Mouse (Mus musculus): ENCODE data around the gene AC141477.1. TPM values are rescaled to one million over a fixed set of nuclear protein-coding genes. Genes with fewer than 3 reads are reported as not detected.

The AC141477.1 gene
- polyA plus RNA-seq, 1 experiment from 2014 or later, result not detected

GRCm38 (mm10) chr10:76439107-76439890 lies 945 bp downstream of the AC141477.1 start:
- no peak for ATAC-seq (replicated peaks; ENCODE audit: low FRiP score)
- 92% methylated on average over 9 of the region's 9 CpGs for WGBS
- H3K4me1 ChIP-seq (replicated peaks; ENCODE audit: control insufficient read depth, insufficient read depth, low read length), result peaks cover 15% of the 10 kb centered on the region
- H3K36me3 ChIP-seq (ENCODE audit: control insufficient read depth, insufficient read depth, low read length), result peaks cover 38% of the 10 kb centered on the region
- H3K4me2 ChIP-seq, result no peak overlapping the region
- no peak overlapping the region for H3K9ac ChIP-seq (ENCODE audit: low read depth, low read length)
- no peak overlapping the region for H3K27ac ChIP-seq (ENCODE audit: low read depth, low read length)
- H3K27me3 ChIP-seq (replicated peaks; ENCODE audit: control insufficient read depth, insufficient read depth, low read length), result no peaks in the 10 kb centered on the region
- no peaks in the 10 kb centered on the region for H3K9me3 ChIP-seq (ENCODE audit: control insufficient read depth, low read length)
- H3K4me3 ChIP-seq (ENCODE audit: low read depth, low read length), result no peak overlapping the region
- DNase-seq (ENCODE audit: low spot score), result no peak

- Histone ChIP-seq H3K4me1 (replicated peaks; ENCODE audit: control insufficient read depth, insufficient read depth, low read length) (no peaks in the 10 kb centered on the region), H3K4me3 (ENCODE audit: low read depth, low read length) (no peak overlapping the region), H3K27me3 (replicated peaks; ENCODE audit: control insufficient read depth, insufficient read depth, low read length) (no peaks in the 10 kb centered on the region), H3K9ac (ENCODE audit: low read depth, low read length) (no peak overlapping the region), H3K27ac (ENCODE audit: low read depth, low read length) (no peak overlapping the region), H3K4me2 (no peak overlapping the region), H3K9me3 (ENCODE audit: control insufficient read depth, low read length) (no peaks in the 10 kb centered on the region), H3K36me3 (ENCODE audit: control insufficient read depth, insufficient read depth, low read length) (peaks cover 76% of the 10 kb centered on the region)
- ATAC-seq (replicated peaks; ENCODE audit: low FRiP score) (no peak), DNase-seq (ENCODE audit: low spot score) (no peak)
- WGBS, result 92% methylated on average over 11 of the region's 11 CpGs
Observed at GRCm38 (mm10) chr10:76433925-76434324, 6.3 kb downstream of the AC141477.1 start.

- no peak overlapping the region for H3K9ac ChIP-seq (ENCODE audit: low read depth, low read length)
- no peaks in the 10 kb centered on the region for H3K27me3 ChIP-seq (replicated peaks; ENCODE audit: control insufficient read depth, insufficient read depth, low read length)
- no peak overlapping the region for H3K4me2 ChIP-seq
- no peak overlapping the region for H3K27ac ChIP-seq (ENCODE audit: low read depth, low read length)
- H3K36me3 ChIP-seq (ENCODE audit: control insufficient read depth, insufficient read depth, low read length), result peaks cover 61% of the 10 kb centered on the region
- H3K9me3 ChIP-seq (ENCODE audit: control insufficient read depth, low read length), result no peaks in the 10 kb centered on the region
- no peaks in the 10 kb centered on the region for H3K4me1 ChIP-seq (replicated peaks; ENCODE audit: control insufficient read depth, insufficient read depth, low read length)
- 93% methylated on average over 7 of the region's 7 CpGs for WGBS
- no peak overlapping the region for H3K4me3 ChIP-seq (ENCODE audit: low read depth, low read length)
- DNase-seq (ENCODE audit: low spot score) (no peak), ATAC-seq (replicated peaks; ENCODE audit: low FRiP score) (no peak)
Observed at GRCm38 (mm10) chr10:76425674-76426073, 14.6 kb downstream of the AC141477.1 start.

- Histone ChIP-seq H3K9me3 (ENCODE audit: control insufficient read depth, low read length) (no peaks in the 10 kb centered on the region), H3K27ac (ENCODE audit: low read depth, low read length) (no peak overlapping the region), H3K4me2 (no peak overlapping the region), H3K4me1 (replicated peaks; ENCODE audit: control insufficient read depth, insufficient read depth, low read length) (no peaks in the 10 kb centered on the region), H3K4me3 (ENCODE audit: low read depth, low read length) (no peak overlapping the region), H3K27me3 (replicated peaks; ENCODE audit: control insufficient read depth, insufficient read depth, low read length) (no peaks in the 10 kb centered on the region), H3K9ac (ENCODE audit: low read depth, low read length) (no peak overlapping the region), H3K36me3 (ENCODE audit: control insufficient read depth, insufficient read depth, low read length) (peaks cover 69% of the 10 kb centered on the region)
- no peak for DNase-seq (ENCODE audit: low spot score)
- no peak for ATAC-seq (replicated peaks; ENCODE audit: low FRiP score)
- WGBS, result 93% methylated on average over 12 of the region's 12 CpGs
Observed at GRCm38 (mm10) chr10:76416811-76417210, 23.4 kb downstream of the AC141477.1 start.

- Histone ChIP-seq H3K27me3 (replicated peaks; ENCODE audit: control insufficient read depth, insufficient read depth, low read length) (no peaks in the 10 kb centered on the region), H3K27ac (ENCODE audit: low read depth, low read length) (no peak overlapping the region), H3K4me1 (replicated peaks; ENCODE audit: control insufficient read depth, insufficient read depth, low read length) (no peaks in the 10 kb centered on the region), H3K4me2 (no peak overlapping the region), H3K36me3 (ENCODE audit: control insufficient read depth, insufficient read depth, low read length) (peaks cover 61% of the 10 kb centered on the region), H3K4me3 (ENCODE audit: low read depth, low read length) (no peak overlapping the region), H3K9ac (ENCODE audit: low read depth, low read length) (no peak overlapping the region), H3K9me3 (ENCODE audit: control insufficient read depth, low read length) (no peaks in the 10 kb centered on the region)
- ATAC-seq (replicated peaks; ENCODE audit: low FRiP score), result no peak
- DNase-seq (ENCODE audit: low spot score), result no peak
- WGBS, result 93% methylated on average over 10 of the region's 10 CpGs
Observed at GRCm38 (mm10) chr10:76408520-76408919, 31.7 kb downstream of the AC141477.1 start.

GRCm38 (mm10) chr10:76392596-76392995 lies 47.6 kb downstream of the AC141477.1 start:
- H3K4me1 ChIP-seq (replicated peaks; ENCODE audit: control insufficient read depth, insufficient read depth, low read length), result no peaks in the 10 kb centered on the region
- H3K27me3 ChIP-seq (replicated peaks; ENCODE audit: control insufficient read depth, insufficient read depth, low read length), result no peaks in the 10 kb centered on the region
- no peak overlapping the region for H3K27ac ChIP-seq (ENCODE audit: low read depth, low read length)
- no peak for DNase-seq (ENCODE audit: low spot score)
- ATAC-seq (replicated peaks; ENCODE audit: low FRiP score), result no peak
- H3K4me2 ChIP-seq, result no peak overlapping the region
- H3K4me3 ChIP-seq (ENCODE audit: low read depth, low read length), result no peak overlapping the region
- WGBS, result 94% methylated on average over 12 of the region's 12 CpGs
- peaks cover 33% of the 10 kb centered on the region for H3K36me3 ChIP-seq (ENCODE audit: control insufficient read depth, insufficient read depth, low read length)
- H3K9me3 ChIP-seq (ENCODE audit: control insufficient read depth, low read length), result no peaks in the 10 kb centered on the region
- no peak overlapping the region for H3K9ac ChIP-seq (ENCODE audit: low read depth, low read length)

- peaks cover 36% of the 10 kb centered on the region for H3K36me3 ChIP-seq (ENCODE audit: control insufficient read depth, insufficient read depth, low read length)
Observed at GRCm38 (mm10) chr10:76391786-76392185, 48.5 kb downstream of the AC141477.1 start.

GRCm38 (mm10) chr10:76391166-76391565 lies 49.1 kb downstream of the AC141477.1 start:
- Histone ChIP-seq H3K36me3 (ENCODE audit: control insufficient read depth, insufficient read depth, low read length) (peaks cover 37% of the 10 kb centered on the region), H3K4me2 (no peak overlapping the region), H3K4me3 (ENCODE audit: low read depth, low read length) (no peak overlapping the region), H3K9ac (ENCODE audit: low read depth, low read length) (no peak overlapping the region), H3K4me1 (replicated peaks; ENCODE audit: control insufficient read depth, insufficient read depth, low read length) (no peaks in the 10 kb centered on the region), H3K27ac (ENCODE audit: low read depth, low read length) (no peak overlapping the region), H3K9me3 (ENCODE audit: control insufficient read depth, low read length) (no peaks in the 10 kb centered on the region), H3K27me3 (replicated peaks; ENCODE audit: control insufficient read depth, insufficient read depth, low read length) (no peaks in the 10 kb centered on the region)
- 92% methylated on average over 9 of the region's 9 CpGs for WGBS
- ATAC-seq (replicated peaks; ENCODE audit: low FRiP score), result no peak
- DNase-seq (ENCODE audit: low spot score), result no peak

More at GRCm38 (mm10) chr10:76391786-76392185, 48.5 kb downstream of the AC141477.1 start:
- H3K4me3 ChIP-seq (ENCODE audit: low read depth, low read length), result no peak overlapping the region
- no peak overlapping the region for H3K27ac ChIP-seq (ENCODE audit: low read depth, low read length)
- no peaks in the 10 kb centered on the region for H3K4me1 ChIP-seq (replicated peaks; ENCODE audit: control insufficient read depth, insufficient read depth, low read length)
- H3K9ac ChIP-seq (ENCODE audit: low read depth, low read length), result no peak overlapping the region
- DNase-seq (ENCODE audit: low spot score) (no peak), ATAC-seq (replicated peaks; ENCODE audit: low FRiP score) (no peak)
- H3K27me3 ChIP-seq (replicated peaks; ENCODE audit: control insufficient read depth, insufficient read depth, low read length), result no peaks in the 10 kb centered on the region
- no peak overlapping the region for H3K4me2 ChIP-seq
- no peaks in the 10 kb centered on the region for H3K9me3 ChIP-seq (ENCODE audit: control insufficient read depth, low read length)
- WGBS, result 87% methylated on average over 9 of the region's 9 CpGs
